Mouse (Mus musculus) right cerebral cortex, postnatal 10 days (tissue): ENCODE measurements around the gene Ttc6.

ENCODE experiments used
- DNase-seq, 2 experiments: peaks; one replicate each; pipeline ENCODE4 v3.0.0; 2021; ENCODE audit warnings: low spot score in 2 of 2

The Ttc6 gene

DNA sequence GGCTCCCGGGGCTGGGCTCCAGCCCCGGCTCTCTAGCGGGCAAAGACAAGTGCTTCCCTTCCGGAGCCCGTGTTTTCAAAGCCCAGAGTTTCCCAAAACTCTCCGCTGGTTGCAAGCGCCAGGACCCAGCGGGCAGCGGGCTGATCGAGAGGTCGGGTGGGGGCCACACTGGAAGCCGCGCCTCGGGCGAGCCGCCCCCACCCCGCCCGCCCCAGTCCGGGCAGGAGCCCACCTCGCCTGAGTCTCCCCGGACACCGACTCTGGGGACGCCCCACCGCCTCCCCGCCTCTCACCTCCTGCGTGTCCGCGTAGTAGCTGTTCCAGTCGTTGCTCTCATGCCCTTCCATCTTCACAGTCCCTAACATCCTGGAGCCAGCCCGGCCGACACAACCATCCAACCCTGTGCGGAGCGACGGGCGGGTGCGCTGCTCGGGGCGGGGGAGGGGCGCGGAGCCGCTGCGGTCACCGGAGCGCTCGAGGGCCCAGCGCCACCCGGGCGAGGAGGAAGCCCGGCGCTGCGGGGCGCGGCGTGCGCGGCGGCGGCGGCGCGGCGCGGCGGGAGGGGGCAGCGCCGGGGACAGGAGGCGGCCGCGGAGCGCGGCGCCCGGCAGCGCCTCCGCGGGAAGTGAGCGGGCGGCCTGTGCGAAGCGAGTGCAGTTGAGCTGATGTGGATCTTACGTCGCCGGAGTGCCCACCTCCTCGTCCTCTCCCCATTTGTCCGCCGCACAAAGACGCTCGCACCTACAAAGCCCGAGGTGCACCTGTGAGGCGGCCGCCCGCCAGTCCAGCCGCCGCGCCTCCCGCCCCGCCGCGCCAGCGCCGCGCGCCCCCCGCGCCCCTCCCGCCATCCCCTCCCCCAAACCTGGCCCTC is 18.3 kb upstream of the Ttc6 start:
- DNase-seq, result no peak

DNA sequence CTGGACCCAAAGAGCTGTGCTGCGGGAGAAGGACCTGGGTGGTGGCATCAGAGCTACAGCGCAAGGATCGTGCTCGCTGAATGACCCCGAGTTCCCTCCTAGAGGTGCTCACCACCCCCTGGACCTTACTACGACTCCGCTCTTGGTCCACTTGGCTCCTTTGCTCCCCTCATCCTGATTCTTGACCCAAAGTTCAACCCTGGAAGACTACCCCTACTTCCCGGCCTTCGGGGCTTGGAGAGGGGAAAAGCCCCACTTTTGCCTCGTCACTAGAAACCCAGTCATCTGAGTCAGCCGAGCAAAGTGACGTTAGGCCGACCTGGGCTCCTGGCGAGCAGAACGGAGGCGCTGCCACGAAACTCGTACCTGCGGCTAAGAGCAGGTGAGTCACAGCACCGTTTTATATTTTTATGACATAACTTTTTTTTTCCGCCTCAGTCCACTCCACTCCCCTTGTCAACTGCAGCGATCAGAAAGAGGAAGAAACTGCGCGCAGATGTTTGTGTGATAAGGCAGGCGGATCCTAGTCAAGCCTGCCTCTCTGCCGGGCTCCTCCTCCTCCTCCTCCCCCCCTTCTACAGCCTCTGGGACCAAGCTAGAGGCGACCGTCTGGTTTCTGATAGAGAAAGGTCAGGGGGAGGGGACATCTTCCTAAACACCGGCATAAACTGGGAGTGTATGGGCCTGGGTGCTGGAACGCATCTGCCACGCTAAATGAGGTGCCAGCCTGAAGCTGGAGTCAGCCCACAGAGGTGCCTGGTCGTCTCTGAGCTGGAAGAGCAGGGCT is 17.3 kb upstream of the Ttc6 start, which contains the start of gene Foxa1:
TSS of gene Foxa1 (minus strand) at position 502 of the 787 bp plus-strand sequence.
- DNase-seq, result no peak

DNA sequence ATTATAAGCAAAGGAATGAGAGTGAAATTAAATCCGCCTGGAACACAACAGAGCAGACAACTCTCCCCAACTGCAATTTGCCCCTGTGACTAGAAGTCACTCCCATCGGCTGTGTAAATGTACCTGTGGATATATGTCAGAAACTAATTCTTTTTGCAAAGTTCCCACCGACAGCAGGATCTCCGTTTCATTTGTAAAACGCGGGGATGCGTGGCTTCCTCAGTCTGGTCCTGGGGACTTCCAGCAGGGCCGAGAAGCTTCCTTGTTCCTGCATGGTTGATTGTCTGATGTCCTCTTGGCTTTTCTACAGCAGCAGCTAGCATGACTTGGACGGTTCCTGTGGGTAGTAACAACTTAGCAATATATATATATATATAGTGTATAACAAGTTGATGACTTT is 16.0 kb upstream of the Ttc6 start:
- DNase-seq, result no peak

DNA sequence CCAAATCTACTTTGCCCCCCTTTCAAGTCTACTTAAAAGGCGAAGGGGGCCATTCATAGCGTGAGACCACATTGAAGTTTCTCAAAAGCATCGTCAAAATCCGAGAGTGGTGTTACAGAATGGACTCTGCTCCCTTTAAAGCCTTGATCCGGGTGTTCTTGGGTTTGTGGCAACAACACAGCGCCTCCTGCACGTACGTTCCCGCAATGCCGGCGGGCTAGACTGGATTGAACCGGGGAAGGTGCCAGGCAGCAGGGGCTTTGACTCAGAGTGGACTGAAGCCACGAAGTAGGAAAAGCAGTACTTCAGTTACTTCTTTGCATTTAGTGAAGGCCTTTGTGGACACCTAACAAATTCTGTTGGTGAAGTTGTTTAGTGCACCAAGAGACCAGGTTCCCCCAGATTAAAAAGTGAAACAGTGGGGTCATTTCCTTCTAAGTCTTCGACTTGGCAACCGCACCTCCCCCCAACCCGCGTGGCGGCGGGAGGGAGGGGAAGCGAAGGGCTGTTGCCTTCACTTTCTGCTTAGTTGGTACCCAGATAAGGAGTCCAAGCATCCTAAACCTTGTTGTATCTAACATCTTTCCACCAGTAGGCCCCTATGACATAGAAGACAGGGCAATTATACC is 15.4 kb upstream of the Ttc6 start:
- DNase-seq, result no peak

DNA sequence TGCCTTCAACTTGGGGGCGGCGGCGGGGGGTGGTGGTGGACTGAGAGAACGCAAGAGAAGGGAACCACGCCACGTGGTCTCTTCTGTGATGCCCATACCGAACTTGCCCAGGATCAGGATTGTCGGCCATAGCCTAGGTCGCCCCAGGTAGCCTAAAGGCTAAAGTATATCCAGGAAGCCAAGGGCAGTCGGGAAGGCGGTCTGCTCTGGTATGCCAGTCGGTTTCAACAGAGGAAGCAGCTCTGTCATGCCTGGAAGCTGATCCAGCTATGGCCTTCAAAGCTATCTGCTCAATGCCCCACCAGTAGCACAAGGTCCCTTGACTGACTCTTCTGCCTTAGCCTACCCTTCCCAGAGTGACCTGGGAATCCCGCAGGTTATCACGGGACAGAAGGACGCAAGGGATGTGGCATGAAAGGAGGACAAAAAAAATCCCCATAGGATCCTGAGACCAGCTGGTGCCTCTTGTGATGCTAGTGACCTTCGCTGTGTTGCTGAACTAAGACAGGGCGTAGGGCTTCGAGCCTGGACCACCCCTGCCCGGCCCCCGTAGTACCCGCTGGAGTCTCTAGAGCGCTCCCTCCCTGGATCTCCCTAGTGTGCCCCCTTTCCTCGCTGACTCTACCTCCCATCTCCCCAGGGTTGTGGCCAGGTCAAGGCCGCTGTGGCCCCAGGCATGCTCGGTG is 14.8 kb upstream of the Ttc6 start:
- DNase-seq, result no peak

DNA sequence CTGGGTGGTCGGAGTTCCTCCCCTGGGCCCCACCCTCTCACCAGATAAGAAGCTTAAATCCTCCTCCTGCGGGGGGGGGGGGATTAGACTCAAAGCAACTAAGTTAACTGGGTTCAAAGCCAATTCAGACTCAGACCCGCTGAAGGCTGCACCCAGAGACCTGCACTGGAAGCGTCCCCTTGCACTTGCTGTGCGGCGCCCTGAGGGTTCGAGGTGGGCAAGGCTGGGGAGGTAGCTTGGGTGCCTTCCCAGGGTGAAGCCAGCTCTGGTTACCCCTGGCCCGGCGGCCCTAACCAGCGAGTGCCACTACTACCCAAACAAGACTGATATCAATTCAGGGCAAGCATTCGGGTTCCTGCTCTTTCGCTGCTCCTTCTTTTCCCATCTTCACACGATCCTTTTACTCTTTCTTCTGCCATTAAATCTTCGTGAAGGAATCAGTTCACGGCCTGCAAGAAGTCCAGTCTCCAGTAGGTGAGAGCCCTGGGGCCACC is 14.2 kb upstream of the Ttc6 start:
- no peak for DNase-seq

DNA sequence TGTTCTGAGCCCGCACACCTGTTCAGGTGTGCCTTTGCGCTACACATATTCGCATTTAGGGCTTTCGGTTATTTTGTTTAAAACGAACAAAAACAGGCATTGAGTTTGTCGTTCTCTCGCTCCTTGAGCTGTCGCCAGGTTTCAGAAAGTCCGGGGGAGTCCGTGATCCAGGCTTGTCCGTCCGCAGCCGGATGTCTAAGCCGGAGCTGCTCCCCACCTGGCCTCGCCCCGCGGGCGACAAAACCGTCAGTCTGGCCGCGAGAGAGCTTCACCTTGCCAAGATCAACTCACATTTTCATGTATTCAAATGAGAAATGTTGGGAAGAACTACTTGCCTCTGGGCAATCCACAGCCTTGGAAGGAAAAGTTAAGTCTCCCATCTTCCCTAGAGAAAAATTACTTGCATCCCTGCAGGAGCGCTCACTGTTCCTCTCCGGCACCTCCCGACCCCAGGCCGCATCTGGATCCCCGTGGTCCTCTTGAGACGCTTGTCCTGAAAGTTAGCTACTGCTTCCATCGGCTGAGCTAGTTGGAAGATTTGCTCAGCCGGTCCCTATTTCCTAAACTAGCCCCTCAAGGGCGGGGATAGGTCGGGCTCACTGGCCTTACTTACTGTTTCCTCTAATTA is 13.6 kb upstream of the Ttc6 start:
- no peak for DNase-seq

DNA sequence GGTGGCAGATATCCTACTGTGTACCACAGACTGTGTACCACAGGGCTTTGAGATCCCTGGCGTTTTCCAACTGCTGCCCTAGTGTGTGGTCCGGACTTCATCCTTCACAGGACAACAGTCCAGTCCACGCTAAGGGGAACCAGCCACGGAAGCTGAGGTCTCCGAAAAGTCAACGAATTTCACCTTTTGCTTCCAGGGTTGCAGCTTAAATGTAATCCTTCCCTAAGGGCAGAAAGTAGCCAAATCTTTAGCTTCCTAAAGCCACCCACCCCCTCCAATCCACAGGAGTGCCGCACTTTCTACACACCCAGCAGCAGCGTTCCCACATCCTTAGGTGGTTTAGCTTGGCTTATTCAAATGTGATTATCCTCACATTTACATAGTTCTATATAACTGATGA is 13.0 kb upstream of the Ttc6 start:
- DNase-seq, result no peak

DNA sequence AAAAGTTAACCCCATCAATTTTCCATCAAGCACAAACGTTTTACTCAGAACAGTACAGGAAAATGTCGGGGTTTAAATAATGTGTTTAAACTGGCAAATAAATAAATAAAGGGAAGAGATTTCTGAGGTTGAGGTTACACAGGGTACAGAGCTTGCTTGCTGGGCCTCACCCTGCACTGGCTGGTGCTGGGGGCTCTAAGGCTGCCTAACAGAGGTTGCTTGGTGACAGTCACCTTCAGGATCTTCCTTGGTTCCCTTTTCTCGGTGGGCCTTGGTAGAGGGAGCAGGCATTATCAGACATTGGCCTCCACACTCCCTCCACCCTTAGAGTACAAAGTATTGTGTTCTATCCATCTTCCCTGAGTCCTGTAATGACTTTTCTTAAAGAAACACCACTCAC is 11.6 kb upstream of the Ttc6 start:
- DNase-seq, result no peak

DNA sequence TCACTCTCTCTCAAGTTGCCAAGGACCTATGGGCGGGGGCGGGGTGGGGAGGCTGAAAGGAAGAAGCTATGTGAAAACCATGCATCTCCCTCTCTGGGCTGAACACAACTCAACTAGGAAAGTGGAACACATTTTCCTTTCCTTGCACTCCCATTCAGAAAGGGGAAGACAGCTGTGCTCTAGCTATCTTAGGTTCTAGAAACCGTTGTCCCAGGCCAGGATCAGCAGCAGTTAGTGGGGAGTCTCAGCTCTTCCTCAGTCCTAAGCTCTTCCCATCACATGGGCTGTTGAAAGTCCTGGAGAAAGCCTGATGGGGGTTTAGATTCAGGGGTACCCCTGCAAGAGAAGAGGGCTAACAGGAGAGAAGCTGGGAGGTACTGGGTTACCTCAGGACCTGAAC is 9.8 kb upstream of the Ttc6 start:
- no peak for DNase-seq

DNA sequence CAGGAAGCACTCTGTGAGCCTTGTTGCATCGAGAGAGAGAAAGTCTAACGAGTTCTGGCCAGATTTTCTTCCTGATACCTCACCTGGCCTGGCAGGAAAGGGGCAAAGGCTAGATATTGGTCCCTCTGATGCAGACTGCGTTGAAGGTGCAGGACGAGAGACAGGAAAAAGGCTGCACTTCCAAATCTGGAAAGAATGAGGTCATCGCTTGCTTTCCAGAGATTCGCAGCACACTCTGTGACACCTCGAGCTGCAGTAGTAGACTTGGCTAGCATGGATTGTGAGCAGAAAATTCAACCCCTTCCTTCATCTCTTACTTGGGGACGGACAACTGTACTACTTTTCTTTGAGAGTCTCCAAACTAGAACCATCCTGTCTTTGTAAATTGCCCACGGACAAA is 7.9 kb downstream of the Ttc6 start:
- no peak for DNase-seq

DNA sequence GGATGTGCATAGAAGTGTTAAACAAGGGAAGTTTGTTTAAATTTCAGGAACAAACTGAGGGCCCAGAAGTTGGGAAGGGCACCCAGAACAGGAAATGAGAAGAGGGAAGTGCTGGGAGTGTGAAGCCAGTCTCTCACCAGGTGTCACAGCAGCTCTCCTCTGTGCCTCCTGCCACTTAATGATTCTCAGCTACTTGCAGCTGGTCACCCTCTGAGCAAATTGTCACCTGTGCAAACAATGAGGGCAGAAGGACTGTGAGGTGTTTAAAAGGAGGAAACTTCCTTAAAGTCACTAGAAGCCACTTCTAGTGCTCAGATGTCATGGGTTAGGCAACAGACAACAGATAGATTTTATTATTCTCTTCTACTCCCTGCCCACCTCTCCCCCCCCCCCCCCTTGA is 8.5 kb downstream of the Ttc6 start:
- no peak for DNase-seq

DNA sequence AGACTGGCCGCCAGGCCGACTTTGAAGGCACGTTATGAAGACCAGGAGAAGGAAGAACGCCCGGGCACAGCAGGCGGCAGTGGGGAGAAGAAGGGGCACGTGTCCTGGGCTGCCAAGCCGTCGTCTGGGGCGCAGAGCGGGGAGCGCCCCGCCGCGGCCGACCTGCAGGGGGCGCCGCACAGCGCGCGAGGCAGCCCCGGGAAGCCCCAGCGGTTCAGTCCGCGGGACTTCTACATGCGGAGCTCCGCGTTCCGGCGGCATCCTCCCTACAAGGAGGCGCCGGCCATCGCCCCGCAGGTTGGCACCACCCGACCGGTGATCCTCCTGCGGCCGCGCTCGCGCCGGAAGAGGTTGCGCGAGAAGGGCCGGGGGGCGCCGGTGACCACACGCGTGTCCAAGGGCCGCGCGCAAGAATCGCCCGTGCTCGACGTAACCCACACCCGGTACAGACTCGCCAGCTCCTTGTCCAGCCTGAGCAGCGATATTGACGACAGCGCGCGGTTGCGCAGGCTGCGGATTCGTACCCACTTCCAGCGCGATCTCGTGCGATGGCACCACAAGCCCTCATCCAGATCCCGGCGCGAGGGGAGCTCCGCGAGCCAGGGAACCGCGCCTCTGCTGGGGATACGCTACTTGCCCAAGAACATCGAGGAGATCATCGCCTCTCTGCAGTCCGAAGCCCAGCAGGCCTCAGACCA is 12.2 kb downstream of the Ttc6 start:
- peak; percentile 33 to 47 for DNase-seq

DNA sequence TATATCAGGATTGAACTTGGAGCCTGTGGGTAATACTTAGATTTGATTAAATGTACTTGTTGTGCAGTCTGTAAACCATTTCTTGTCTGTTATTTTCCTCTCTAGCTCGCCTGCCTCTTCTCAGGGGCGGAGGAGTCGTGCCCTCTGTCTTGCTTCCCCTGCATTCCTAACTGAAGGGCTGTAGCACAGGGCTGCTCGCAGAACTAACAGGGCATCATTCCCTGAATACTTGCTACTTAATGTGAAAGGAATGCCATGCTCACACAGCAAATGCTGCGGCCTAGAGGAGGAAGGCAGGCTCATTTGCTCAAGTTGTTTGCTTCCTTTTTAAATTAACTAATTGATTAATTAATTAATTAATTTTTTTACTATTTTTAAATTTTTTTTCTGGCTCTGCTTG is 43.7 kb downstream of the Ttc6 start:
- DNase-seq, result no peak

DNA sequence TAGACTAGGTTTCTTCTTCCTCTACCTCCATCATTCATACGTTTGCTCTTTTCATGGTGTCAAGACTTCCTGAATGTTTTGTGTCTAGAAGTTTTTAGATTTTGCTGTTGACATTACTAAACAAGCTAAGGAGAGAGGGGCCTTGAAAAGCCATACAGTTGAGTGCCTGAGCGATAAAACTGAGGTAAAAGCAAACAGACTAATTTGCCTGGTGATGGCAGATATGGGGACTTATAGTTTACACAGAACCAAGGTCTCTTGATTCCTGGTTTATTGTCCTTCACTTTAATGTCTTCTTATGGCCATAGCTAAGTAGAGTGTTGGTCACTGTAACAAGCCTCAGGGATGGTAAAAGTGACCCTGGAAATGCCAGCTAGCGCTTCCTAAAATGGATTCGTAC is 51.2 kb downstream of the Ttc6 start:
- no peak for DNase-seq

DNA sequence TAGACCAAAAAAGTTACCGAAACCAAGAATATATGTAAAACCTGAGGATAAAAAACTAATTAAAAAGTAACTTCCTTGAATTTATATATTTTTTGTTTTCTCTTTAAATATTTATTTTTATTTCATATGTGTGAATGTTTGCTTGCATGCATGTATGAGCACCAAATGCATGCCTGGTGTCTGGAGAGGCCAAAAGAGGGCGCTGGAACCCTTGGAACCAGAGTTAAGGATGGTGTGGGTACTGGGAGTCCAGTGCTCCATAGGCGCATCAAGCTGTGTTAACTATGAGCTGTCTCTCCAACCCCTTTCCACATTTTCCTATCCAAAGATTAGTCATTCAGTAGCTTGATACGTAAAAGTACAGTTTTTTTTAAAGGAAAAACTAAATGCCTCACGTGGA is 58.1 kb downstream of the Ttc6 start:
- no peak for DNase-seq

DNA sequence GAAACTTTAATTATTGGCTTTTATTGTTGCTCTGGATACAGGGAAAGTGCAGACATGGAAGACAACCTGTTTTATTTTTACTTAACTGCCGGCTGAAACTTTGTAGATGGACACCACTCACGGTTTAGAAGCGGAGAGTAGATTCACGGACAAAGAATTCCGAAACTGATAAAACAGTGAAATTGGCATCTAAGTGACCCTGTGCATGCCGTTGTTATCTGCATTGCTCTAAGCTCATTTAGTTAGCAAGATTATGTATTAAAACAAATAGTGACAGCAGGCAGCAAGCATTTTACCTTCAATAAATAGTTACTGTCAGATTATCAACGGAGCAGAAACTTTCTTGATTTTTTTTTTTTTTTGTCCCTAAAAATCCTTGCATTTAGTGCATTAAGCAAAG is 59.4 kb downstream of the Ttc6 start:
- DNase-seq, result no peak

DNA sequence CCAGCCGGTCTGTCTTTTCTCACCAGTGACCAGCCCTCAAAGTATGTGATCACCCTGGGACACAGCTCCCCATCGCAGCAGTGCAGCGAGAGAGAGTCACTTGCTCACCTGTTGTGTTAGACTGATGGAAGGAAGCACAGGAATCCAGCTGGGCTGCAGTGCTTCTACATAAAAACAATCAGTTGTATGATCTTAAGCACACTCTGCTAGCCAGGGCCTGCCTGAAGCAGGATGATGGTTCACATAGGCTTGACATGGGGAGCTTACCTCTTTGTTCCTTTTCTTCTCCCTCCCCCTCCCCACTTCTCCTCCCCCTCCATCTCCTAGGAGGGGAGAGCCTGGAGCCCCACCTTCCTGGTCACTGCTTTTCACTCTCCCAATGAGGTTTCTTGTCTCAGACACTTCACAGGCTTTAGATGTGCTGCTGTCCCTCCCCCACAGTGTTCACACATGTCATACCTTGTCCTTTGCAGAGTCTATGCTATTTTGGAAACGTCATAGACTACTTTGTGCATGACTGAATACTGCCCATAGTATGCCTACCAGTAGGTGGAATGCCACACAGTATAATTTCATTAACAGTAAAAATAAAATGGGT is 60.2 kb downstream of the Ttc6 start:
- no peak for DNase-seq

DNA sequence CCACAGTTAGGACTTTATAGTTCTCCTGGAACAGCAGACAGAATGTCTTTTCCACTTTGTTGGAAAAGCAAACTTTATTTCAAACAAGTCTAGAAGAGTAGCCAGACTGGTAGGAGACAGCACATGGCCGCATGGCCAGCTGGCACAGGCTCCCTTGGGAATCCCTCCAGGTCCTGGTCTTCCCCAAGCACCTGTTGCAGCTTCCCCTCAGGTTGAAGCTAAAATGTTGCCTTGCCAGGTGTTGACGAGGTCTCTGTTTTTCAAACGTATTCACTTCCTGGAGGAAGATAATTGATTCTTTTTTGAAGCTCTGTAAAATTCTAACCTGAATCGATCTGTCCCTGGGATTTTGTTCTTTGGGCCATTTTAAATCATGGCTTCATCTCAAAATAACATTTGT is 86.1 kb downstream of the Ttc6 start:
- DNase-seq, result no peak

DNA sequence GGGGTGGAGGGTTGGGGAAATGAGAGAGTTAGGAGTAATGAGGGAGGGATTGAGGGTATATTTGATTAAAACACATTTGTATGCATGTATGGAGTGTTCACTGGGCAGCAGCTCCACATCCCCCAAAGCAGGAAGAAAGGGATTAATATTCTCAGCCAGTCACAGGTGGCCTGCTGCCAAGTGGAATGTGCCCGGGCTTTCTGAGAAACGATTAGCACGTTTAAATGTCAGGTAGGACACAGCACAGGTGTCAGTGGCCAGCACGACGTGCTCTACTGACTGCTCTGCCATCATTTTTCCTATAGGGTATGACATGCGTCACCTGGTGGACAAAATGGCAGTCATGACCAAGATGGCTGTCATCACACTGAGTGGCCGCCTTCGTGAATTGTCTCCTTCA is 86.8 kb downstream of the Ttc6 start:
- DNase-seq, result no peak
